30 mouse cellular contexts compared by ENCODE assay signal in the genomic region with DNA sequence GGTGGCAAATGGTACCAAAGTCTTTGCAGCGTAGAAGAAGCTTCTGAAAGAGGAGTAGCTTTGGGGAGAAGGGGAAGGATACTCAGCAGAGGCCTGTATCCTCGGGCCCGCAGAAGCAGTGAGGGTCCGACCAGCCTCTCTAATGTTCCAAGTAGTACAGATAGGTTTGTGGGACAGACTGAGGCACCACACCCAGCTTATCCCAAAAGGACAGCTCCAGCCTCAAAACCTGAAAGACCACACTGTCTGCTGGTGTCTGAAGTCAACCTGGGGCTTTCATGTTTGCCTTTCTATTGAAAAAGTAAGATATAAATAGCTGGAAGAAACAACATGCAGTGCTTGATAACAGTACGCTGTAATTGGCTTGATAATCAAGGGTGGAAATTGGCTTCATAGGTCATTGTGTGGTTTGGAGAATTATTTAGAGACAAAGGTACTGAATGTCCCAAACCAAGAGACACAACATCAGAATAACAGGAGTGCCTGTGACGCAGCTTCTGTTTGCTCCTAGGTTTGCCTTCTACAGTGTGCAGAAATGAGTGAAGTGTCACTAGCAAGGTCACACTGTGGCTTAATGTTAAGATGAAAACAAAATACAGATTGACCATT. TPM values are rescaled to one million over a fixed set of nuclear protein-coding genes. Genes with fewer than 3 reads are reported as not detected.
DNase-seq lines count a peak whose midpoint lies in the region; ATAC-seq and TF ChIP-seq lines count a peak whose summit lies in the region.
"Had no signal": no experiment of that assay in that cellular context is flagged by ENCODE, and none has a peak within 500 bp of the region (broad histone marks: within the 10 kb centered on the region; RNA-seq: fewer than 3 reads in every experiment).

No protein-coding gene starts in this region.

- no peaks in the 10 kb centered on the region for H3K36me3 ChIP-seq in liver, embryonic 14.5 days (replicated peaks; ENCODE audit: control insufficient read depth, insufficient read depth, low read depth)
- no peaks in the 10 kb centered on the region for H3K36me3 ChIP-seq in stomach, postnatal 0 days (ENCODE audit: control insufficient read depth, insufficient read depth, low read length)
- no peaks in the 10 kb centered on the region for H3K36me3 ChIP-seq in forebrain, embryonic 10.5 days (replicated peaks)
- H3K36me3 ChIP-seq: embryonic facial prominence, embryonic 12.5 days; heart, embryonic 15.5 days; limb, embryonic 12.5 days; midbrain, embryonic 13.5 days; neural tube, embryonic 15.5 days; stomach, embryonic 15.5 days had no signal

- no peak for TF ChIP-seq CTCF in liver, embryonic 14.5 days (IDR thresholded peaks at IDR 0.05; ENCODE audit: low read depth)
- TF ChIP-seq CTCF in stomach, postnatal 0 days (IDR thresholded peaks at IDR 0.05; ENCODE audit: low read depth) = no peak

- H3K9ac ChIP-seq in liver, embryonic 14.5 days (replicated peaks) = no peak overlapping the region
- H3K9ac ChIP-seq in stomach, postnatal 0 days (ENCODE audit: low read length) = no peak overlapping the region
- H3K9ac ChIP-seq: embryonic facial prominence, embryonic 12.5 days; heart, embryonic 15.5 days; hindbrain, embryonic 14.5 days; limb, embryonic 12.5 days; midbrain, embryonic 13.5 days; neural tube, embryonic 15.5 days; stomach, embryonic 15.5 days had no signal

- no peak overlapping the region for H3K4me3 ChIP-seq in liver, embryonic 14.5 days (ENCODE audit: insufficient read depth in 1 of 2, low read depth in 2 of 2, low read length in 2 of 2)
- no peak overlapping the region for H3K4me3 ChIP-seq in stomach, postnatal 0 days (ENCODE audit: low read depth, low read length)
- H3K4me3 ChIP-seq in forebrain, embryonic 10.5 days = no peak overlapping the region
- H3K4me3 ChIP-seq: embryonic facial prominence, embryonic 12.5 days; heart, embryonic 15.5 days; layer of hippocampus, adult 2 months; left cerebral cortex, adult 2 months; limb, embryonic 12.5 days; megakaryocyte, embryonic 14.5 days; midbrain, embryonic 13.5 days; neural tube, embryonic 15.5 days; stomach, embryonic 15.5 days had no signal

- peak; percentile 11 for DNase-seq in heart, adult 8-10 months (ENCODE audit: low spot score)
- DNase-seq in heart, postnatal 14 days = no peak
- no peak for DNase-seq in liver, embryonic 14.5 days (ENCODE audit: low read depth in 3 of 3, low spot score in 3 of 3)
- DNase-seq in stomach, postnatal 0 days (ENCODE audit: low spot score) = no peak
- no peak for DNase-seq in forebrain, embryonic 10.5 days (ENCODE audit: extremely low spot score, low spot score)
- no peak for DNase-seq in cerebellum, adult 18-20 months
- DNase-seq: adrenal gland, postnatal 25 days; cerebellum, adult 8-10 months; cerebellum, postnatal 36 days; embryo, embryonic 11 days; gastrocnemius, postnatal 10 days; kidney, adult 2 months; kidney, postnatal 36 days; lung, postnatal 36 days; retina, postnatal 1 day; right cerebral cortex, postnatal 14 days; thymus, postnatal 14 days had no signal

- H3K4me2 ChIP-seq in liver, embryonic 14.5 days (ENCODE audit: low read depth) = no peak overlapping the region
- no peak overlapping the region for H3K4me2 ChIP-seq in stomach, postnatal 0 days (replicated peaks; ENCODE audit: low read depth)
- H3K4me2 ChIP-seq: embryonic facial prominence, embryonic 12.5 days; heart, embryonic 15.5 days; hindbrain, embryonic 14.5 days; limb, embryonic 12.5 days; midbrain, embryonic 13.5 days; neural tube, embryonic 15.5 days; stomach, embryonic 15.5 days had no signal

- 0 out of 2 replicates have a peak, but pooled peaks have one; percentile 17 for ATAC-seq in erythroid progenitor cell, adult 5-6 weeks (replicated peaks; ENCODE audit: low FRiP score, poor library complexity, severe bottlenecking)
- peak; percentile 48; the same call in 1 of the 2 replicates for ATAC-seq in liver, embryonic 14.5 days (ENCODE audit: insufficient read depth)
- no peak for ATAC-seq in stomach, postnatal 0 days (ENCODE audit: low FRiP score, low TSS enrichment)
- ATAC-seq: CD4-positive, CD25-positive, alpha-beta regulatory T cell, adult 4 months; forebrain, embryonic 16.5 days; midbrain, embryonic 13.5 days had no signal

- intact Hi-C loops in heart, postnatal 14 days (cut with DNase I) = no loop called here

- H3K9me3 ChIP-seq in liver, embryonic 14.5 days (ENCODE audit: control insufficient read depth, low read length) = no peaks in the 10 kb centered on the region
- no peaks in the 10 kb centered on the region for H3K9me3 ChIP-seq in stomach, postnatal 0 days (ENCODE audit: control insufficient read depth, low read length)
- no peaks in the 10 kb centered on the region for H3K9me3 ChIP-seq in forebrain, embryonic 10.5 days
- H3K9me3 ChIP-seq: embryonic facial prominence, embryonic 12.5 days; heart, embryonic 15.5 days; limb, embryonic 12.5 days; megakaryocyte, embryonic 14.5 days; midbrain, embryonic 13.5 days; neural tube, embryonic 15.5 days; stomach, embryonic 15.5 days had no signal

- H3K4me1 ChIP-seq in liver, embryonic 14.5 days (replicated peaks; ENCODE audit: control insufficient read depth in 2 of 2, insufficient read depth in 2 of 2, low read length in 1 of 2) = peaks cover 0 to 30% of the 10 kb centered on the region in 2 experiments; a peak in 3 of 4 replicates
- no peaks in the 10 kb centered on the region for H3K4me1 ChIP-seq in stomach, postnatal 0 days (replicated peaks; ENCODE audit: control insufficient read depth, insufficient read depth)
- peaks cover 25% of the 10 kb centered on the region for H3K4me1 ChIP-seq in forebrain, embryonic 10.5 days
- H3K4me1 ChIP-seq: embryonic facial prominence, embryonic 12.5 days; neural tube, embryonic 15.5 days had no signal

- 0 out of 2 replicates have a peak, but pooled peaks have one; percentile 16 for TF ChIP-seq EP300 in liver, embryonic 14.5 days (IDR thresholded peaks at IDR 0.05; ENCODE audit: low read depth)
- TF ChIP-seq EP300 in stomach, postnatal 0 days (optimal IDR thresholded peaks at IDR 0.05) = no peak

- H3K27ac ChIP-seq in liver, embryonic 14.5 days = no peak overlapping the region
- H3K27ac ChIP-seq in stomach, postnatal 0 days (replicated peaks) = 0 out of 2 replicates have a peak overlapping the region, but pooled peaks have one; percentile 35
- H3K27ac ChIP-seq in forebrain, embryonic 10.5 days = no peak overlapping the region
- H3K27ac ChIP-seq: embryonic facial prominence, embryonic 12.5 days; heart, embryonic 15.5 days; hindbrain, embryonic 14.5 days; layer of hippocampus, adult 2 months; left cerebral cortex, adult 2 months; limb, embryonic 12.5 days; midbrain, embryonic 13.5 days; neural tube, embryonic 15.5 days; stomach, embryonic 15.5 days had no signal

- no peaks in the 10 kb centered on the region for H3K27me3 ChIP-seq in liver, embryonic 14.5 days (ENCODE audit: control insufficient read depth, insufficient read depth, low read length)
- no peaks in the 10 kb centered on the region for H3K27me3 ChIP-seq in stomach, postnatal 0 days (ENCODE audit: control insufficient read depth, insufficient read depth, low read length)
- no peaks in the 10 kb centered on the region for H3K27me3 ChIP-seq in forebrain, embryonic 10.5 days (ENCODE audit: poor library complexity, severe bottlenecking)
- H3K27me3 ChIP-seq: embryonic facial prominence, embryonic 12.5 days; heart, embryonic 15.5 days; limb, embryonic 12.5 days; megakaryocyte, embryonic 14.5 days; midbrain, embryonic 13.5 days; neural tube, embryonic 15.5 days; stomach, embryonic 15.5 days had no signal

- 25% methylated on average over 6 of the region's 6 CpGs for WGBS in liver, embryonic 14.5 days (ENCODE audit: insufficient replicate concordance)
- 71% methylated on average over 6 of the region's 6 CpGs for WGBS in stomach, postnatal 0 days
- 89% methylated on average over 6 of the region's 6 CpGs for WGBS in forebrain, embryonic 10.5 days

RNA-seq across cellular contexts. Expression of a gene that starts 42.0 kb away (rescaled TPM):
- 10 to 100 TPM; 13.7 to 20.4 (median 15.3) TPM for total RNA-seq in heart, adult 8-10 months (2022)
- total RNA-seq in heart, postnatal 14 days (2021) = 10 to 100 TPM; 17.4 to 20.9 TPM
- total RNA-seq in erythroid progenitor cell, adult 5-6 weeks (2015; ENCODE audit: low replicate concordance) = 0.84 and 2.2 TPM in 2 replicates
- 1.0 and 4.8 TPM in 2 replicates for total RNA-seq in erythroid progenitor cell, adult 5-6 weeks (2017; ENCODE audit: low replicate concordance)
- 2.1 and 2.2 TPM in 2 replicates for polyA plus RNA-seq in liver, embryonic 14.5 days (2012; rRNA removed)
- 2.3 and 3.1 TPM in 2 replicates for polyA plus RNA-seq in liver, embryonic 14.5 days (2014; fragmentation: Nextera tagmentation; extraction: Ambion mirVana)
- 23.0 TPM in 2 replicates for polyA plus RNA-seq in stomach, postnatal 0 days (2015; fragmentation: Nextera tagmentation; extraction: Ambion mirVana)
- polyA plus RNA-seq in forebrain, embryonic 10.5 days (2016; fragmentation: Nextera tagmentation; extraction: Ambion mirVana) = 9.1 and 10.9 TPM in 2 replicates
